Mouse (Mus musculus): ENCODE results near the gene Nid1. TPM values are rescaled to one million over a fixed set of nuclear protein-coding genes. Genes with fewer than 3 reads are reported as not detected.
"Not testable (repeated sequence)": the region's sequence is repeated elsewhere in the genome, so short reads cannot be mapped to it uniquely, and the experiment has no call there.

Nid1 gene
- total RNA-seq (2021) = 10 to 100 TPM; 26.0 to 27.1 TPM

DNA sequence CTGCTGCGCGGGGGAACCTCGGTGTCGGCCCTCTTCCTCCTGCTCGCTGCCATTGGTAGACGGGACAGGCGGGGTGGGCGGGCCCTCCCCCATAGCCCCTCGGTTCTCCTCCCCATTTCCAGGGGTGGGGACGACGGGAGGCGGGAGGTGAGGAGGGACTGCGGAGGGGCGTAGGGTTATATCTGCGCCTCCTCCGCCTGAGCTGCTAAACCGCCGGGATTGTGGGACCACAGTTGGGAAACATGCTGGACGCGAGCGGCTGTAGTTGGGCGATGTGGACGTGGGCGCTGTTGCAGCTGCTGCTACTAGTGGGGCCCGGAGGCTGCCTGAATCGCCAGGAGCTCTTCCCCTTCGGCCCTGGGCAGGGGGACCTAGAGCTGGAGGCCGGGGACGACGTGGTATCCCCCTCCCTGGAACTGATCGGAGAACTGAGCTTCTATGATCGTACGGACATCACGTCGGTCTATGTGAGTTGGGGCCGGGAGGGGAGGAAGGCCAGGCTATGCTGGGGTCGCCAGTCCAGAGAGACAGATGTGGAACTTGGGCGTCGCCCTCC lies at the start of gene Nid1:
Gene Nid1, plus strand, starts transcription at position 92 of the 556 bp plus-strand sequence.
- intact Hi-C loops (cut with DNase I) = not testable (repeated sequence)
- peak in 1 of 2 experiments; percentile 33 for DNase-seq (ENCODE audit: extremely low spot score in 1 of 2, low spot score in 2 of 2)

DNA sequence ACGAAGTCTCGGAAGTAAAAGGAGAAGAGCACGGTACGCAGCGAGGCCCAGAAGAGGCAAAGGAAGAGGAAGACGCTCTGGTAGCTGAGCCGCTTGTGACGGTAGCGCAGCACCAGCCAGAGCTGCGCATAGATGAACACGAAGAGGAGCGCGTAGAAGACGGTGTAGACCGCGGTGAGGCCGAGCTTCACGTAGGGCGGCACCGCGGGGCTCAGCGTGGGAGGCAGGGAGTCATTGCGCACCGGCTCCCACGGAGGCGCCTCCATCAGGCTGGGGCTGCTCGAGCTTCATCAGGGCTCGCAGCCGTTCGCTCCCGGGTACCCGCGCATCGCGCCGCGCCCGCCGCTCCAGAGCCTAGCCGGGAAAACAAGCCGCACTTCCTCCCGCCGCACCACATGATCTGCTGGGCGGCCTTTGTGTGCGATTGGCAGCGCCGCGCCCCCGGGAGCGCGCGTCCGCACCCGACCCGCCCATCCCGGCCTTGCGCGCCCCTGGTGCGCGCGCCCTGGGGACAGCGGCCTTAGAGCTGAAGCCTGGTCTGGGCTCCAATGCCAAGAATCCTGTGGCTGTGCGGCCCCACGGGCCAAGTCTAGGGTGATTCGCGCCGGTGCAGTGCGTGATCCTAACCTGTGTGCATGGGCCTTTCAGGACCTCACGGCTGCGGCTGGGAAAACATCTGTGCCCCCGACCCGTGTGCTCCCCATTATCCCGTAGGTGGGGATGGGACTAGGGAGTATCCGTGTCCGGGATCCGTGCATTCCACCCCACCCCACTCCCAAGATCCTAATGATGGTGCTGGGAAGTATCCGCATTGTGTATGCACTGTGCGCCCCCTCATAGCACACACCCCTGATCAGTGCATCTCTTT lies 43.9 kb upstream of the Nid1 start, which contains the start of gene Gpr137b:
Gene Gpr137b, minus strand, starts transcription at position 787 of the 868 bp plus-strand sequence.
- DNase-seq (ENCODE audit: extremely low spot score in 1 of 2, low spot score in 2 of 2) = peak; percentile 18 to 53
- intact Hi-C loops (cut with DNase I) = not testable (repeated sequence)

DNA sequence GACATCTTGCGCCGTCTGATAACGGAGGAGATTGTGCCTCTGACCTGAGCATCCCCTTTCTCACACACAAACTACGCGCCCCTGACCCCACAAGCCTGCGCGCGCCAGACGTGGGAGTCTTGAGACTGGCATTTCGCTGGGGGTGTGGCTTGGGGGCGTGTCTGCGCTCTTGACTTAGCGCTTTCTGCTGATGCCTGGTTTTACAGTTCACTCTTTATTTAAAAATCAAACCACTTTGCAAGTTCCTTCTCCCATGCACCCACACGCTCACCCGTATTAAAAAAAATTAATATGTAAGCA lies 43.3 kb upstream of the Nid1 start:
- intact Hi-C loops (cut with DNase I) = not testable (repeated sequence)

DNA sequence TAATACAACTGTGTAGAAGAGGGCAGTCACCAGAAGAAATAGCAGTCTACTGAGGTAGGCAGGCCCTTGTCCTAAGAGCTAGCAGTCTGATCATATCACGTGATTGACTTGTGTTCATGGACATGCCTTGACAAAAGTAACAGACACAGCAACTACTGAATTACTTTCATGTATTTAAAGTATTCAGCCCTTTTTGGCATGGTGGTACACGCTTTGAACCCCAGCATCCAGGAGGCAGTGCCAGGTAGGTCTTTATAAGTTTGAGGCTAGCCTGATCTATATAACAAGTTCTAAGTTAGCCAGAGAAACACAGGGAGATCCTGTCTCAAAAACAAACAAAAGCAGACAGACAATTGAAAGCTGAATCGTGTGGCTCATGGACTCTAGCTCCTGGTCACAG lies 36.5 kb upstream of the Nid1 start:
- intact Hi-C loops (cut with DNase I); DNase-seq (ENCODE audit: extremely low spot score in 1 of 2, low spot score in 2 of 2): not testable (repeated sequence)

More for the DNA sequence above, 43.3 kb upstream of the Nid1 start:
- peak in 1 of 2 experiments; percentile 37 for DNase-seq (ENCODE audit: extremely low spot score in 1 of 2, low spot score in 2 of 2)

DNA sequence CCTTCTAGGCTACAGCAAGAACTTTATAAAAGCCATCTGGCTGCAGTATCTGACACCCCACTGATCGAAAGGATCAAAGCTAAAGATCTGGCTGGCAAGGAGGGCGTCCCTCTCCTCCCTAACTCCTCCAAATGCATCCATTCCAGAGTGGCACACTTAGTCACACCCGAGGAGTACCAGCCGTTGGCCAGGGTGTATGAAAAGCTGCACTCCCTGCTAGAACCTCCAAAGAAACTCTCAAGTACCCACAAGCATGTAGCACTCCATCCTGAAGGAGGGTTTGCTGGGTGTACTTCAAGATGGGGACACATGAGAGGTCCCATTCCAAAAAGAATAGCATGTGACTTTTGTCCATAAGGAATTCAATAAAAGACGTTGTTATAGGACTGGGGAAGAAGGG lies 34.5 kb upstream of the Nid1 start:
- DNase-seq (ENCODE audit: extremely low spot score in 1 of 2, low spot score in 2 of 2); intact Hi-C loops (cut with DNase I): not testable (repeated sequence)

DNA sequence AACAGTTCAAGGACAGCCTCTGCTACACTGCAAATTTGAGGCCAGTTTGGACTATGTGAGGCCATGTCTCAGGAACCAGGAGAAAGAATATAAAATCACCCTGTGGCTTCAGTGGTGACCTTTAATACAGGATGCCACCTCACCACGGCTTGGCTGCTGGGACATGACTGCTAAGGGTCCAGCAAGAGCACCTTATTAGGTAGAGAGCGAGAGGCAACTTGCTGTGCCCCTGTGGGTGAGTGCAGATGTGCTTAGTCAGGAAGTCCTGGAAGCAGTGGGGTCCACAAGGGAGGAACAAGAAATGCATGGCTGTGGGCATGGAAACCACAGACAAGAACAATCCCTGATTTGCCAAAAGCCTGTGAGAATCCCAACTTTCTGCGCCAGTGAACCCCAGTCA lies 34.0 kb upstream of the Nid1 start:
- intact Hi-C loops (cut with DNase I); DNase-seq (ENCODE audit: extremely low spot score in 1 of 2, low spot score in 2 of 2): not testable (repeated sequence)

DNA sequence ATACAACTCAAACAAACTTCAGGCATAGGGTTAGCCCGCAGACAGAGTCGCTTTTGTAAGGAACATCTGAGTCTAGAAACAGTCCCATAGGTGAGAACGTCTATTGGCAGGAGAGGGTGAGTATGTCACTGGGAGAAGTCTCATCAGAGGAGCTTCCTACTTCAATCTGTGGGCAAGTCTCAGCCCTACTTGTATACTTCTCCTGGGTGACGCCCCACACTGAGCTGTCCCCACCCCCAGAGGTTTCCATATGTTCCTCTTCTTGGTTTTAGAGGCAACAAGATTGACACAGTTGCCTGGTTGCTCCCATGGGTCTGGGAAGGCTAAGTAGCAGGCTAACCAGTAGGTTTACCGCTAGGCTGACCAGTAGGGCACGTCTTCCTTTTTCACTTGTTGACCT lies 33.5 kb upstream of the Nid1 start:
- intact Hi-C loops (cut with DNase I); DNase-seq (ENCODE audit: extremely low spot score in 1 of 2, low spot score in 2 of 2): not testable (repeated sequence)

DNA sequence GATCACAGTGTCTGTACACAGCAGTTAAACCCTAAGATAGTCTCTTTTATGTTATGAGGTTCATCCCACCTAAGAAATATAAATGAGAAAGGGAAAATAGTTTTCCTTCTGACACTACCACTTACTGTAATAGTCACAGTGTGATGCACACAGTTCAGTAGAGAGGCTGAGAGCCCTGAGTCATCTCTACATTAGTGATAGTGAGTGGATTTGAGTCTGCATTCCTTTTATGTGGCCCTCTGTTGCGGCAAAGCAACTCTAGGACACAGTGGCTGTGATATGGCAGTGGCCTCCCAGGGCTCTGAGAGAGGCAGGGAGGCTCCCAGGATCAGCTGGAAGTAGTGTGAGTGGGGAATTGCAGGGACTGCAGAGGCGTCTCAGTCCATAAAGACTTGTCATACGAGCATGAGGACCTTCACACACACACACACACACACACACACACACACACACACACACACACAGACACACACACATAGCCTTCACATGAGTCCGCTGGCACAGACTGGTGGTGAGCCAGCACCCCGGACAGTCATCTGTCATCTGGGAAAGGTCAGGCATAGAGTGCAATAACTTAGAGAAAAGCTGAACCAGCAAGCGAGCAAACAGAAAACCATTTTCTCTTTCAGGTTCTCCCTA lies 32.7 kb upstream of the Nid1 start:
- intact Hi-C loops (cut with DNase I); DNase-seq (ENCODE audit: extremely low spot score in 1 of 2, low spot score in 2 of 2): not testable (repeated sequence)

DNA sequence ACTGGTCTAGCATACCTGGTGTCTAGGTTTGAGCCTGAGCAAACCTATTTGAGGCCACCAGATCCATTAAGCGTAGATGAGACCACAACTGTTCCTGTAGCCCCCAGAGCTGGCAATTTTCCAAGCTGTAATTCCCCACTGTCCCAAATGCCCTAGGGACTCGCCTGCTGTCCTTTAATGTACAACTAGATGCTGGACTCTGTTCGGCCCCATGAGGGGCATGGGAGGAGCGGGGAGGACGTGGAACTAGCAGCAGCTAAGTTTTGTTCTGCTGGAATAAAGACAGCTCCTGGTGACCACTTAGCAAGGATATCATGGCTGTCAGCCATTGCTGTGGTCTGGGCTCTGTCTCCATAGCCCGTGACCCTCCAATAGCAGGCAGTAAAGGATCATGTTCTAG lies 31.8 kb upstream of the Nid1 start:
- DNase-seq (ENCODE audit: extremely low spot score in 1 of 2, low spot score in 2 of 2); intact Hi-C loops (cut with DNase I): not testable (repeated sequence)

DNA sequence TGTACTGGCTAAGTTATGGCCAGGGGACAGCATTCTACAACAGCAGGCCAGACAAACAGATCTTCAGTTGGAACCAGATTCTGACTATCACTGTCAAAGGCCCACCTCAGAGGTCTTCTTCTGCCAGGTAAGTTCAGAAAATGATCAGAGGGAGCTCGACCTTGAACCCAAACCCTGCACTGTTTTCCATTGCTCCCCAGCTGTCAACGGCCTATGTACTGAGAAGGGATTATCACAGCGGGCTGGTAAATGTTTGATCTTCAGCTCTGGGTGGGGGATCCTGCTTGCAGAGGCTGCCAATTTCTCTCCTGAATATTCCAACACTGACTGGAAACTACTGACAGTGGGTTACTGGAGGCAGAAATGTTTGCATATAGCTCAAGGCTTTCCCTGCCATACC lies 23.1 kb upstream of the Nid1 start:
- intact Hi-C loops (cut with DNase I) = loop anchor here (5.0 to 10.0 kb wide), 2 partner anchors 739 to 942 kb away; no protein-coding TSS in a partner anchor
- DNase-seq (ENCODE audit: extremely low spot score in 1 of 2, low spot score in 2 of 2) = no peak

DNA sequence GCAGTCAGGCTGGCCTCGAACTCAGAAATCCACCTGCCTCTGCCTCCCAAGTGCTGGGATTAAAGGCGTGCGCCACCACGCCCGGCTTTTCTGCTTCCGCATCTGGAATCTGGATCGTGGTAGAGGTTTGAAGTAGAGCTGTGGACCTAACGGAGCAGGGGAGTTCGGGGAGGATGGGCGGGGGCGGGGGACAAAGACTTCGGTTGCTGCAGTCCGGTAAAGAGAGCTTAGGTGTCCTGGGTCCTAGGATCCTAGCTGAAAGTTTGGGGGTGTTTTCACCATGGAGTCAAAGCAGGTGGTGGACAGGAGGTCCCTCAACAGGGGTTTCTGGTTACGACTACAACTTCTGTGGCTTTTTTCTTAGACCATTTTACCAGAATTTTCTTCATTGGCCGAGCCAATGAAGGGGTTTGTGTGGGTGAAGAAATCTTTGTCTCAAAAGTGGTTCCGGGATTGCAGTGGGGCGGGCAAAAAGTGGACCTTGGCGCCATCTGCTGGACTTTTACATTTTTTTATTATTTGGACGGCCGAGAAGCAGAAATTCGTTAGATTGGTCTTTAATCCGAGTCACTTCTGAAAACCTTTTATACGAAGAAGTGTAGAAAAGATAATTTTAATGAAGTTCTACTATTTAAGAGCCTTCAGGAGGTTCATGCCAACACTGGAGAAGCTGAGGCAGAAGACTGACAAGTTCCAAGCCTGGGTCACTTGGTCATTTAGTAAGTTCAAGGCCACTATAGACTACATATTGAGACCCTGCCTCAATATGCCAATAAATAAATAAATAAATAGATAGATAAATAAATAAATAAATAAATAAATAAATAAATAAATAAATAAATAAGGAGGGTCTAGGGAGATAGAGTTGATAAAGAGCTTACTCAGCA lies 22.0 kb upstream of the Nid1 start:
- DNase-seq (ENCODE audit: extremely low spot score in 1 of 2, low spot score in 2 of 2) = peak; percentile 33 to 48
- intact Hi-C loops (cut with DNase I) = loop anchor here (5.0 to 10.0 kb wide), 2 partner anchors 178 to 741 kb away; no protein-coding TSS in a partner anchor

DNA sequence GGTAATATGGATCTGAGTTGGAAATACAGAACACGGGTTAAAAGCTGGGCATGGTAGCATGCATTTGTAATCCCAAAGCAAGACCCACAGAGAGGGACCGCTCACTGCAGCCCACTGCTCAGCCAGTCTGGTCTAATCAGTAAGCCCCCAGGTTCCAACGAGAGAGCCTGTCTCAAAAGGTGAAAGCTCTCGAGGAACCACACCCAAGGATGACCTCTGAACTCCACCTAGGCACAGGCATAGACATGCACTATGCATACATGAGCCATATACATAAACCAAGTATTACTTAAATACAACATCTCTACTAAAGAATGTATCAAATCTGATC lies 21.4 kb upstream of the Nid1 start:
- DNase-seq (ENCODE audit: extremely low spot score in 1 of 2, low spot score in 2 of 2) = not testable (repeated sequence)
- intact Hi-C loops (cut with DNase I) = loop anchor here (5.0 to 10.0 kb wide), 2 partner anchors 179 to 741 kb away; no protein-coding TSS in a partner anchor

DNA sequence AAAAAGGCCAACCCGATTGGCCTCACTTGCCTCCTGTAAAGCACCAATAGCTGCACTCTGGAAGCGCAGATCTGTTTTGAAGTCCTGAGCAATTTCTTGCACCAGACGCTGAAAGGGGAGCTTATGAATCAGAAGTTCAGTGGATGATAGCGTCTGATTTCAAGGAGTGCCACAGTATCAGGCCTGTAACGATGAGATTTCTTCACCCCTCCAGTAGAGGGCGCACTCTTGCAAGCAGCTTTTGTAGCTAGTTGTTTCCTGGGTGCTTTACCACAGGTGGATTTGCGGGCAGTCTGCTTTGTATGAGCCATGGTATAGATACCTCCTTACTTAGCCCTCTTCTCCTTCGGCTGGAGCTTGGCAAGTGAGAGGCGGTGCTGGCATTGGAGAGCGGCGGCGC lies 18.5 kb upstream of the Nid1 start:
- intact Hi-C loops (cut with DNase I) = loop anchor here (5.0 to 10.0 kb wide), 2 partner anchors 182 to 744 kb away; no protein-coding TSS in a partner anchor
- not testable (repeated sequence) for DNase-seq (ENCODE audit: extremely low spot score in 1 of 2, low spot score in 2 of 2)

DNA sequence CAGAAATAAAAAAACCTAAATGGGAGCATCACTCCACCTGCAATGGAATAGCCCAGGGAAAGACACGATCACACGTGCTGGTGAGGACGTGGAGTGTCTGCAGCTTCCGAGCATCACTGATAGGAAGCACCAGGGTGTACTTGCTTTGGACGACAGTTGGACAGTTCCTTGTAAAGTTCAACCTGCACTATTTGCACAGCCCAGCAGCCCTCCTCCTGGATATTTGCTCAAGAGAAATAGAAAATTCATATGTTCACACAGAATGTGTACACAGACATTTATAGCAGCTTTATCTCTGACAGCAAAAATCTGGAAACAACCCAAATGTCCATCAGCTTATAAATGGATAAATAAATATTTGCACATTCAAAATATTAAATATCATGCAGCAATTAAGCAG lies 14.1 kb upstream of the Nid1 start:
- DNase-seq (ENCODE audit: extremely low spot score in 1 of 2, low spot score in 2 of 2); intact Hi-C loops (cut with DNase I): not testable (repeated sequence)

DNA sequence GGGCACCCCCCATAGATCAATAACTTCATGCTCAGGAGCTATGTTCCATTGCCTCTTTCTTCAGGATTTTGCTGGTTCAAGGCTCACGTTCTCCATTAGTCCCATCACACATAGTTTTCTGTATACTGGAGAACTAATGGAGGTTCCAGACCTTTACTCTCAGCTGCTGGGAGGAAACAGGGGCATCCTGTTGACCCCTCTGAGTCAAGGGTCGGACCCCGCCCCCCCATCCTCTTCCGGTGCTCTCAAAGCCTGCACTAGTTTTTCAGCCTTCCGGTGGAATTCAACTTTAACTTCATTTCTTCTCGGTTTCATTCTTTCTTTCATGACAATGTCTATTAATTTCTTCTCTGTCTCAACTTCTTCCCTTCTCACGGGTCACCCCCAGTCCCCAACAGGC lies 1.2 kb upstream of the Nid1 start:
- intact Hi-C loops (cut with DNase I) = not testable (repeated sequence)

DNA sequence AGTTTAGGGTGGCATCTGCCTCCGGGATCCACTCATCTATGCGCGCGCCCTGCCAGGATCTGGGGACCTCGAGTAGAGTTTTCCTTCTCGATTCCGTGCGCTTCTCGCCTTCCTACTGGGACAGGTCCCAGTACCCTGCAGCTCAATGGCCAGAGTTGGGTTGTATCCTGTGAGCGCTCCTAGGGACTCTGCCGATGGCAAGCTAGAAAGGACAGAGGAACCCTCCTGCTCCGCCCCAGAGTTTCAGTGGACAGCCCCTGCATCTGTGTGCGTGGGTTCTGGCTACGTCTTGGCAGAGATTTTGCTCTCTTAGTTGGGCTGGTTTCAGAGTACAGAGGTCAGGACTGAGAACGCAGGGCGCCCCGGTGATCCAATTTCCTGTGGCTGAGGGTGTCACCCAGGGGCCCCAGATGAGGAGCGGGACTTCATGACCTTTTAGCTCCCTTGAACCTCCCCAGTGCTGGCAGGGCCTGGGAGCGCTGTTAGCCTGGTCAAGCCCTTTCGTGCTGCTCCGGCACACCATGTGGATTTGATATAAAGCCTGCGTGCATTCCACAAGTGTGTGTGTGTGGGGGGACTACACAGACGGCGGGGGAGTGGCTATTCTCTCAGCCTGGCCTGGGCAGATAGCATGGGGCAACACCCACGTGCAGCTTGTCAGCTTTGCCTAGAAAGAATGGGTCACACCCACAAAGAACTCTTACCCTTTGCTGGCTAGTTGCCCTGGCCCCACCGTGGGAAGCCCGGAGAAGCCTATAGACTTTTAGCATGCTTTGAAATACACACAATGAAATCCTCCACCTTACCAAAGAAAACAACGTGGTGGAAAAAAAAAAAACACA lies 982 bp downstream of the Nid1 start:
- intact Hi-C loops (cut with DNase I); DNase-seq (ENCODE audit: extremely low spot score in 1 of 2, low spot score in 2 of 2): not testable (repeated sequence)

More for the DNA sequence above, 1.2 kb upstream of the Nid1 start:
- peak in 1 of 2 experiments; percentile 59 for DNase-seq (ENCODE audit: extremely low spot score in 1 of 2, low spot score in 2 of 2)

DNA sequence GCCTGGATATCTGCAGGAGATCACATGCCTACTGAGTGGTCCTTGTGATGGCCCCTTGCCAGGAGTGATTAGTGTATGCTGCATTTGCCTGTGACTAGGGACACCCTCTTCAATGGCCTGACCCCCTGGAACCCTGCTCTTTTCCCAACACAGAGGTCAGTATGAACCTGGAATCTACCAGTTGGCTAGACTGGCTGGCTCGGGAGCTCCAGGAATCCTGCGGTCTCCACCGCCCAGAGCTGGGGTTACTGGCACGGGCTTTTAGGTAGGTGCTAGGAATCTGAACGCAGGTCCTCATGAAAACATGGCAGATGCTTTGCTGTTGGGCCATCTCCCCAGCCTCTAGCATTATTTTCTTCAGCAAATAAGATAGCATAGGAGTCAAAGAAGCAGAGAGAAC lies 8.2 kb downstream of the Nid1 start:
- intact Hi-C loops (cut with DNase I) = loop anchor here (10.0 kb wide), 1 partner anchor 731 kb away; no protein-coding TSS in a partner anchor
- DNase-seq (ENCODE audit: extremely low spot score in 1 of 2, low spot score in 2 of 2) = not testable (repeated sequence)

Data from left cerebral cortex, postnatal 10 days (tissue).